Mouse (Mus musculus) embryo, embryonic 11 days (tissue): Measurements from ENCODE around the gene Phb.
"Not testable (repeated sequence)": the region's sequence is repeated elsewhere in the genome, so short reads cannot be mapped to it uniquely, and the experiment has no call there.

Experiments
- DNase-seq: peaks from one replicate; pipeline ENCODE4 v3.0.0-alpha.2; 2015

Phb gene

GRCm38 (mm10) chr11:95657449-95657848, 9.3 kb upstream of the Phb start:
- no peak for DNase-seq

GRCm38 (mm10) chr11:95667177-95667576, 420 bp downstream of the Phb start:
- DNase-seq: no peak

GRCm38 (mm10) chr11:95668086-95668485, 1.3 kb downstream of the Phb start:
- DNase-seq: not testable (repeated sequence)

GRCm38 (mm10) chr11:95675498-95675897, 8.7 kb downstream of the Phb start:
- no peak for DNase-seq

GRCm38 (mm10) chr11:95676307-95676706, 9.6 kb downstream of the Phb start:
- DNase-seq: peak; percentile 89

- no peak for DNase-seq
Measured at GRCm38 (mm10) chr11:95677925-95678701, 11.4 kb downstream of the Phb start.

- peak; percentile 48 for DNase-seq
Measured at GRCm38 (mm10) chr11:95681995-95682601, 15.3 kb downstream of the Phb start.

- no peak for DNase-seq
Measured at GRCm38 (mm10) chr11:95682946-95683345, 16.2 kb downstream of the Phb start.

GRCm38 (mm10) chr11:95686031-95686430, 19.3 kb downstream of the Phb start:
- peak; percentile 87 for DNase-seq

- peak; percentile 26 for DNase-seq
Measured at GRCm38 (mm10) chr11:95687084-95687656, 20.4 kb downstream of the Phb start.

- DNase-seq: no peak
Measured at GRCm38 (mm10) chr11:95688515-95688914, 21.8 kb downstream of the Phb start.

GRCm38 (mm10) chr11:95688981-95689380, 22.2 kb downstream of the Phb start:
- DNase-seq: no peak

- DNase-seq: no peak
Measured at GRCm38 (mm10) chr11:95689544-95689943, 22.8 kb downstream of the Phb start.

GRCm38 (mm10) chr11:95698541-95698940, 31.8 kb downstream of the Phb start:
- no peak for DNase-seq

- DNase-seq: no peak
Measured at GRCm38 (mm10) chr11:95700778-95701739, 34.3 kb downstream of the Phb start.

GRCm38 (mm10) chr11:95704032-95704969, 37.5 kb downstream of the Phb start:
- no peak for DNase-seq

- no peak for DNase-seq
Measured at GRCm38 (mm10) chr11:95704970-95705330, 38.2 kb downstream of the Phb start.

GRCm38 (mm10) chr11:95709534-95710040, 42.8 kb downstream of the Phb start:
- no peak for DNase-seq

GRCm38 (mm10) chr11:95710478-95710877, 43.7 kb downstream of the Phb start:
- no peak for DNase-seq

- DNase-seq: peak; percentile 35
Measured at GRCm38 (mm10) chr11:95712085-95712562, 45.4 kb downstream of the Phb start.

- DNase-seq: peak; percentile 93
Measured at GRCm38 (mm10) chr11:95712563-95713224, 45.9 kb downstream of the Phb start, which contains the start of gene Zfp652. TSS of gene Zfp652 (plus strand) at chr11:95712673.
